Mouse (Mus musculus): Measurements from ENCODE around the gene Snrpa.

The Snrpa gene

GRCm38 (mm10) chr7:27166229-27166613, 29.9 kb downstream of the Snrpa start:
- DNase-seq: peak; percentile 94 to 95

- DNase-seq: no peak
Measured at GRCm38 (mm10) chr7:27165696-27166095, 30.4 kb downstream of the Snrpa start.

GRCm38 (mm10) chr7:27165007-27165655, 30.9 kb downstream of the Snrpa start:
- peak; percentile 56 to 73 for DNase-seq

- DNase-seq: peak in 1 of 2 experiments; percentile 59
Measured at GRCm38 (mm10) chr7:27164112-27164947, 31.7 kb downstream of the Snrpa start.

- no peak for DNase-seq
Measured at GRCm38 (mm10) chr7:27163450-27163805, 32.6 kb downstream of the Snrpa start.

- no peak for DNase-seq
Measured at GRCm38 (mm10) chr7:27162780-27163449, 33.2 kb downstream of the Snrpa start.

- DNase-seq: no peak
Measured at GRCm38 (mm10) chr7:27161744-27162143, 34.3 kb downstream of the Snrpa start.

- no peak for DNase-seq
Measured at GRCm38 (mm10) chr7:27160921-27161320, 35.1 kb downstream of the Snrpa start.

GRCm38 (mm10) chr7:27159882-27160281, 36.2 kb downstream of the Snrpa start:
- peak; percentile 95 for DNase-seq

- no peak for DNase-seq
Measured at GRCm38 (mm10) chr7:27159256-27159655, 36.8 kb downstream of the Snrpa start.

- no peak for DNase-seq
Measured at GRCm38 (mm10) chr7:27158171-27158570, 37.9 kb downstream of the Snrpa start.

- no peak for DNase-seq
Measured at GRCm38 (mm10) chr7:27156005-27156404, 40.1 kb downstream of the Snrpa start.

- DNase-seq: peak; percentile 80 to 84
Measured at GRCm38 (mm10) chr7:27153205-27153764, 42.8 kb downstream of the Snrpa start, which contains the start of gene Cyp2t4. Gene Cyp2t4, plus strand, starts transcription at chr7:27153714.

All from kidney, postnatal 36 days (tissue).